Mouse (Mus musculus): ENCODE data around the gene Grsf1. TPM values are rescaled to one million over a fixed set of nuclear protein-coding genes. Genes with fewer than 3 reads are reported as not detected.

Grsf1 gene
- polyA plus RNA-seq, 1 experiment from 2014 or later: 70.9 TPM

Other genes starting within 250 kb of the Grsf1 start
- gene Ambn, start 220.2 kb downstream of the Grsf1 start, polyA plus RNA-seq (2015; fragmentation: Nextera tagmentation; extraction: Ambion mirVana): not detected in 2 replicates
- gene Enam, start 188.2 kb downstream of the Grsf1 start, polyA plus RNA-seq (2015; fragmentation: Nextera tagmentation; extraction: Ambion mirVana): not detected in 2 replicates
- 0.23 and 0.38 TPM in 2 replicates for gene Jchain, start 148.3 kb downstream of the Grsf1 start, polyA plus RNA-seq (2015; fragmentation: Nextera tagmentation; extraction: Ambion mirVana)
- gene Utp3, start 121.7 kb downstream of the Grsf1 start, polyA plus RNA-seq (2015; fragmentation: Nextera tagmentation; extraction: Ambion mirVana): 57.0 and 57.5 TPM in 2 replicates
- gene Rufy3, start 111.1 kb downstream of the Grsf1 start, polyA plus RNA-seq (2015; fragmentation: Nextera tagmentation; extraction: Ambion mirVana): 299 and 313 TPM in 2 replicates
- gene Mob1b, start 44.7 kb upstream of the Grsf1 start, polyA plus RNA-seq (2015; fragmentation: Nextera tagmentation; extraction: Ambion mirVana): 10.7 and 12.5 TPM in 2 replicates
- 65.5 and 68.0 TPM in 2 replicates for gene Dck, start 88.8 kb upstream of the Grsf1 start, polyA plus RNA-seq (2015; fragmentation: Nextera tagmentation; extraction: Ambion mirVana)
- 3.1 and 3.3 TPM in 2 replicates for gene Slc4a4, start 210.6 kb upstream of the Grsf1 start, polyA plus RNA-seq (2015; fragmentation: Nextera tagmentation; extraction: Ambion mirVana)

Data from hindbrain, embryonic 13.5 days (tissue).